Mouse (Mus musculus) myocyte (in vitro differentiated cells): ENCODE results near the gene Golph3l. TPM values are rescaled to one million over a fixed set of nuclear protein-coding genes. Genes with fewer than 3 reads are reported as not detected.
A peak's percentile ranks its signal among the peaks of the same experiment; 100 is the strongest.
"Not testable (repeated sequence)": the region's sequence is repeated elsewhere in the genome, so short reads cannot be mapped to it uniquely, and the experiment has no call there.

Experiments
- H3K27me3 ChIP-seq: one replicate; pipeline ENCODE4 v1.6.1; 2011; ENCODE audit not compliant: control insufficient read depth, insufficient read depth, insufficient read length
- H3K36me3 ChIP-seq: one replicate; pipeline ENCODE4 v1.6.1; 2011; ENCODE audit not compliant: control insufficient read depth, insufficient read depth
- H3K4me2 ChIP-seq: one replicate; pipeline ENCODE4 v1.6.1; 2011; ENCODE audit warnings: low read depth, control low read depth
- H3K4me3 ChIP-seq: one replicate; pipeline ENCODE4 v1.5.1; 2011; ENCODE audit warnings: mild to moderate bottlenecking, control low read depth, moderate library complexity
- H3K79me2 ChIP-seq: one replicate; pipeline ENCODE4 v1.6.1; 2011; ENCODE audit not compliant: control insufficient read depth, insufficient read depth
- H3ac ChIP-seq: one replicate; pipeline ENCODE4 v1.6.1; 2011; ENCODE audit not compliant: control insufficient read depth, insufficient read length
- CEBPB ChIP-seq: IDR thresholded peaks from 2 replicates; pipeline ENCODE4 v1.6.1; 2011; ENCODE audit warnings: mild to moderate bottlenecking, moderate library complexity; ENCODE audit not compliant: poor library complexity, insufficient read depth, severe bottlenecking
- E2F4 ChIP-seq: IDR thresholded peaks from one replicate; pipeline ENCODE4 v1.6.1; 2011; ENCODE audit warnings: mild to moderate bottlenecking, control low read depth, moderate library complexity; ENCODE audit not compliant: insufficient read depth
- MAX ChIP-seq: IDR thresholded peaks from one replicate; pipeline ENCODE4 v1.6.1; 2011; ENCODE audit warnings: low read depth, mild to moderate bottlenecking, control low read depth
- MYOD1 ChIP-seq, 3 experiments: IDR thresholded peaks; one replicate each; pipeline ENCODE4 v1.6.1; 2011; ENCODE audit warnings: control low read depth in 2 of 3, low read depth in 2 of 3, mild to moderate bottlenecking in 2 of 3, moderate library complexity in 1 of 3; ENCODE audit not compliant: insufficient read length in 2 of 3, control insufficient read depth in 1 of 3
- MYOG ChIP-seq, 3 experiments: IDR thresholded peaks; one replicate each; pipeline ENCODE4 v1.6.1; 2011; ENCODE audit warnings: control low read depth in 2 of 3, low read depth in 2 of 3, mild to moderate bottlenecking in 2 of 3; ENCODE audit not compliant: insufficient read length in 2 of 3, control insufficient read depth in 1 of 3, insufficient read depth in 1 of 3
- POLR2A ChIP-seq: IDR thresholded peaks from one replicate; pipeline ENCODE4 v1.6.1; 2011; ENCODE audit warnings: low read depth, mild to moderate bottlenecking, control low read depth, moderate library complexity; ENCODE audit not compliant: insufficient read length
- POLR2AphosphoS2 ChIP-seq: IDR thresholded peaks from one replicate; pipeline ENCODE4 v1.6.1; 2011; ENCODE audit warnings: low read depth, control low read depth; ENCODE audit not compliant: insufficient read length
- REST ChIP-seq: IDR thresholded peaks from one replicate; pipeline ENCODE4 v1.6.1; 2011; ENCODE audit warnings: mild to moderate bottlenecking, control low read depth, moderate library complexity; ENCODE audit not compliant: insufficient read depth, insufficient read length
- SRF ChIP-seq: IDR thresholded peaks from one replicate; pipeline ENCODE4 v1.6.1; 2011; ENCODE audit warnings: low read depth; ENCODE audit not compliant: control insufficient read depth, insufficient read length
- TCF12 ChIP-seq: IDR thresholded peaks from one replicate; pipeline ENCODE4 v1.6.1; 2011; ENCODE audit warnings: mild to moderate bottlenecking, control low read depth; ENCODE audit not compliant: poor library complexity, insufficient read depth, severe bottlenecking
- TCF3 ChIP-seq: IDR thresholded peaks from one replicate; pipeline ENCODE4 v1.6.1; 2011; ENCODE audit warnings: low read depth, control low read depth; ENCODE audit not compliant: insufficient read length
- USF1 ChIP-seq: IDR thresholded peaks from one replicate; pipeline ENCODE4 v1.6.1; 2011; ENCODE audit warnings: low read depth, mild to moderate bottlenecking, control low read depth, moderate library complexity
- polyA plus RNA-seq: library from polyadenylated mRNA; unstranded; fragments of >200 nt; fragmentation: generic; extraction: Trizol; gene quantifications from one replicate; pipeline ENCODE4 v1.2.1, GENCODE M21; 2012; ENCODE audit warnings: missing spikeins

The Golph3l gene
- polyA plus RNA-seq, 1 experiment: 4.4 TPM

DNA sequence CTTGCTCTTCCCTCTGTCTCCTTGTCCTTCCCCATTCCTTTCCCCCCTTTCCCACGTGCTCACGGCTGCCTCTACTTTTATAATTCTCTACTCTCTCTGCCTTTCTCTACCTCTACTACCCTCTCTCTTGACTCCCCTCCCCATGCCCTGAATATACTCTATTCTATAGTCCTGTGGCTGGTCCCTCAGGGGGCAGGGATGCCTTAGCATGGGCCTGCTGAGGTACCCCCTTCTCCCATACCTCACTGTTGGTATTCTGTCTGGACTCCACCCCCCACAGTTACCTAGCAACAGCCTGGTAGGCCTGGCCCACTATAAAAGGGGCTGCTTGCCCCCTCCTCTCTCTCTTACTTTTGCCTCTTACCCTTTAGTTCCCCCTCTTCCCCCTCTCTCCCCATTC lies 34.8 kb downstream of the Golph3l start:
- no peak overlapping the region for H3K4me2 ChIP-seq
- no peak overlapping the region for H3ac ChIP-seq
- H3K36me3 ChIP-seq: peaks cover 33% of the 10 kb centered on the region
- no peak overlapping the region for H3K4me3 ChIP-seq
- H3K79me2 ChIP-seq: peaks cover 34% of the 10 kb centered on the region
- no peaks in the 10 kb centered on the region for H3K27me3 ChIP-seq
- TF ChIP-seq MYOD1 (IDR thresholded peaks at IDR 0.05; ENCODE audit: control insufficient read depth in 1 of 3, insufficient read length in 2 of 3, low read depth in 2 of 3) (no peak), MAX (no peak), USF1 (no peak), CEBPB (no peak), REST (no peak), POLR2A (no peak), TCF3 (no peak), SRF (no peak), MYOG (IDR thresholded peaks at IDR 0.05; ENCODE audit: control insufficient read depth in 1 of 3, insufficient read depth in 1 of 3, insufficient read length in 2 of 3, low read depth in 2 of 3) (no peak), E2F4 (no peak), POLR2AphosphoS2 (no peak), TCF12 (no peak)

DNA sequence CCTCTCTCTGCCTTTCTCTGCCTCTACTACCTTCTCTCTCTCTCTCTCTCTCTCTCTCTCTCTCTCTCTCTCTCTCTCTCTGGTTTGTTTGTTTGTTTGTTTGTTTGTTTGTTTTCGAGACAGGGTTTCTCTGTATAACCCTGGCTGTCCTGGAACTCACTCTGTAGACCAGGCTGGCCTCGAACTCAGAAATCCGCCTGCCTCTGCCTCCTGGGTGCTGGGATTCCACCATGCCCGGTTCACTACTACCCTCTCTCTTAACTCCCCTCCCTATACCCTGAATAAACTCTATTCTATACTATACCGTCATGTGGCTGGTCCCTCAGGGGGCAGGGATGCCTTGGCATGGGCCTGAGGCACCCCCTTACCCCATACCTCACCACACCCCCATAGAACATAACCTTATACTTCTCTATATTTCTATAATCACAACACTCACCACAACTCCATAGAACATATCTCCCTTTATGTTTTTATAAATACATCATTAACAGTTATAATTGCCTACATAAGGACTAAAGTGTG lies 35.3 kb downstream of the Golph3l start:
- Histone ChIP-seq H3K79me2 (peaks cover 37% of the 10 kb centered on the region), H3K36me3 (peaks cover 38% of the 10 kb centered on the region), H3K4me3 (peak overlapping the region; percentile 62), H3K4me2 (peak overlapping the region; percentile 89)
- not testable (repeated sequence) for H3K27me3 ChIP-seq, H3ac ChIP-seq

- Histone ChIP-seq H3K4me2 (peak within 1 kb of the TSS; percentile 99), H3K4me3 (peak within 1 kb of the TSS; percentile 62), H3K36me3 (peaks cover 37% of the 10 kb centered on the region), H3K27me3 (no peaks in the 10 kb centered on the region), H3ac (no peak within 1 kb of the TSS), H3K79me2 (peaks cover 37% of the 10 kb centered on the region)
- TF ChIP-seq POLR2AphosphoS2 (peak; percentile 44), TCF12 (no peak), CEBPB (0 out of 2 replicates have a peak, but pooled peaks have one; percentile 42), POLR2A (peak; percentile 67), MAX (no peak), SRF (peak; percentile 45), TCF3 (no peak)
Observed at GRCm38 (mm10) chr3:95624628-95625503, 36.1 kb downstream of the Golph3l start, which contains the start of gene Ensa. Ensa (plus strand) TSS chr3:95624993.

DNA sequence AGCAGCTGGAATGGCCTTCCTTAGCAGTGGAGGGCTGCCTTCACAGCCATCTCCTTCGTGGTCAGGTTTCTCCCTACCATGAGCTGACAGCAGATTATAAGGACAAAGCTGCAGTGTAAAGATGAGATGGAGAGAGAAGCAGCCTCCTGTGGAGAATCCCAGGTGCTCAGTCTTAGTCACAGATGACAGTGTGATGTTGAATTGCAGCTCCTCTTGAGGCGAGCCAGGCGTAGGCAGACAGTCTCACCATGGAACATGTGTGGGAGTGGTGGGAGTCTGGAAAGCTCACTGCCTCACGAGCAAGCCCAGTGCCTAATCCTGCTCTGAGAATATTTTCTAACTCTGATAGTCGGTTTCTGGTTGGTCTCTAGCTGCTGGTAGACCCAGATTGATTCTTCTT lies 39.0 kb downstream of the Golph3l start:
- H3K27me3 ChIP-seq: no peaks in the 10 kb centered on the region
- H3K36me3 ChIP-seq: peaks cover 58% of the 10 kb centered on the region
- no peak overlapping the region for H3K4me2 ChIP-seq
- no peak overlapping the region for H3ac ChIP-seq
- H3K79me2 ChIP-seq: peaks cover 37% of the 10 kb centered on the region
- H3K4me3 ChIP-seq: no peak overlapping the region
- TF ChIP-seq REST (no peak), MYOG (IDR thresholded peaks at IDR 0.05; ENCODE audit: control insufficient read depth in 1 of 3, insufficient read depth in 1 of 3, insufficient read length in 2 of 3, low read depth in 2 of 3) (no peak), MYOD1 (IDR thresholded peaks at IDR 0.05; ENCODE audit: control insufficient read depth in 1 of 3, insufficient read length in 2 of 3, low read depth in 2 of 3) (no peak), TCF3 (no peak), SRF (no peak), CEBPB (no peak), MAX (no peak), TCF12 (no peak)

DNA sequence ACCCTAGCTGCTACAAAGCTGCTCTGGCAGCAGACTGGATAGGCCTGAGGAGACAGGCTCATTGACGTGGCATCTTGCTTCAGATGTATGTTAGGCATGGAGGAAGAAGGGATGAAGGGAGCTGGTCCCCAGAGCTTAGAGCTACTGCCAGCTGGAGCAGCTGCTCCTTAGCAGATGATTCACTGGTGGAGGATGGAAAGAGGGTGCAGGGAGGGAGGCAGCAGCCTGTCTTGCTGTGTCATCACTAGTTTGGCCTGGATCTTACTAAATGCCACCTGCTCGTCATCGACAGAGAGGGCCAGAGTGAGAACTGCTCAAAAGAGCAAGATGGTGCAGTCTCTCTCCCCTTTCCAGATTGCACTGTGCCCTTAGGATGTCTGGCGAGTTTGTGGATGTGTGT lies 41.0 kb downstream of the Golph3l start:
- peak; percentile 19 for TF ChIP-seq TCF12
- TF ChIP-seq USF1: no peak
- TF ChIP-seq TCF3: no peak
- TF ChIP-seq SRF: no peak
- peak in 2 of 3 experiments; percentile 67 to 89 for TF ChIP-seq MYOD1 (IDR thresholded peaks at IDR 0.05; ENCODE audit: control insufficient read depth in 1 of 3, insufficient read length in 2 of 3, low read depth in 2 of 3)
- TF ChIP-seq MYOG (IDR thresholded peaks at IDR 0.05; ENCODE audit: control insufficient read depth in 1 of 3, insufficient read depth in 1 of 3, insufficient read length in 2 of 3, low read depth in 2 of 3): peak in 2 of 3 experiments; percentile 82 to 94
- no peak for TF ChIP-seq POLR2A
- TF ChIP-seq E2F4: no peak
- TF ChIP-seq CEBPB: no peak
- TF ChIP-seq MAX: no peak
- no peak for TF ChIP-seq REST
- no peak for TF ChIP-seq POLR2AphosphoS2
- Histone ChIP-seq H3ac (no peak overlapping the region), H3K79me2 (peaks cover 43% of the 10 kb centered on the region)

More for the DNA sequence above, 41.0 kb downstream of the Golph3l start:
- Histone ChIP-seq H3K4me3 (no peak overlapping the region), H3K27me3 (no peaks in the 10 kb centered on the region), H3K36me3 (peaks cover 68% of the 10 kb centered on the region), H3K4me2 (no peak overlapping the region)
